Mouse (Mus musculus) myocyte (in vitro differentiated cells): Measurements from ENCODE around the gene Crtac1.

Experiments used
- CEBPB ChIP-seq: IDR thresholded peaks from 2 replicates; pipeline ENCODE4 v1.6.1; 2011; ENCODE audit warnings: mild to moderate bottlenecking, moderate library complexity; ENCODE audit not compliant: poor library complexity, insufficient read depth, severe bottlenecking
- E2F4 ChIP-seq: IDR thresholded peaks from one replicate; pipeline ENCODE4 v1.6.1; 2011; ENCODE audit warnings: mild to moderate bottlenecking, control low read depth, moderate library complexity; ENCODE audit not compliant: insufficient read depth
- MAX ChIP-seq: IDR thresholded peaks from one replicate; pipeline ENCODE4 v1.6.1; 2011; ENCODE audit warnings: low read depth, mild to moderate bottlenecking, control low read depth
- MYOD1 ChIP-seq, 3 experiments: IDR thresholded peaks; one replicate each; pipeline ENCODE4 v1.6.1; 2011; ENCODE audit warnings: control low read depth in 2 of 3, low read depth in 2 of 3, mild to moderate bottlenecking in 2 of 3, moderate library complexity in 1 of 3; ENCODE audit not compliant: insufficient read length in 2 of 3, control insufficient read depth in 1 of 3
- MYOG ChIP-seq, 3 experiments: IDR thresholded peaks; one replicate each; pipeline ENCODE4 v1.6.1; 2011; ENCODE audit warnings: control low read depth in 2 of 3, low read depth in 2 of 3, mild to moderate bottlenecking in 2 of 3; ENCODE audit not compliant: insufficient read length in 2 of 3, control insufficient read depth in 1 of 3, insufficient read depth in 1 of 3
- POLR2A ChIP-seq: IDR thresholded peaks from one replicate; pipeline ENCODE4 v1.6.1; 2011; ENCODE audit warnings: low read depth, mild to moderate bottlenecking, control low read depth, moderate library complexity; ENCODE audit not compliant: insufficient read length
- TCF12 ChIP-seq: IDR thresholded peaks from one replicate; pipeline ENCODE4 v1.6.1; 2011; ENCODE audit warnings: mild to moderate bottlenecking, control low read depth; ENCODE audit not compliant: poor library complexity, insufficient read depth, severe bottlenecking
- USF1 ChIP-seq: IDR thresholded peaks from one replicate; pipeline ENCODE4 v1.6.1; 2011; ENCODE audit warnings: low read depth, mild to moderate bottlenecking, control low read depth, moderate library complexity

DNA sequence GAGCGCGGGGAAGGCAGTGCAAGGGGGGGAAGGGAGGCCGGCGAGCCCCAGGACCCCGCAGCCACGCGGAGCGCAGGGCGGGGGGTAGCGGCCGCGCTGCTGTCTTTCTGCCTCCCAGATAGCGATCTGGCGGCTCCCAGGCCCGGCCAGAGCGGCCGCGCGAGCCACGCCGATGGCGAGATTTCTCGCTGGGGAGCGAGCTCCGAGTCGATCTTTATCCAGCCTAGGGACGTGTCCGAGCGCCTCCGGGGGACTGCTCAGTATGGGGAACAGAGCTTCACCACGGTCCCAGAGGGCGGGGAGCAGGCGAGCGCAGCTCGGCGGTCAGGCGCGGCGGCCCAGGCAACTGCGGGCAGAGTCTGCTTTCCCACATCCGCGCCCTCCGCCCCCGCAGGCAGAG, 608 bp upstream of the Crtac1 start:
- no peak for TF ChIP-seq USF1
- no peak for TF ChIP-seq POLR2A
- TF ChIP-seq CEBPB = no peak
- TF ChIP-seq MAX = no peak
- TF ChIP-seq E2F4 = no peak
- no peak for TF ChIP-seq MYOD1 (IDR thresholded peaks at IDR 0.05; ENCODE audit: control insufficient read depth in 1 of 3, insufficient read length in 2 of 3, low read depth in 2 of 3)
- TF ChIP-seq MYOG (IDR thresholded peaks at IDR 0.05; ENCODE audit: control insufficient read depth in 1 of 3, insufficient read depth in 1 of 3, insufficient read length in 2 of 3, low read depth in 2 of 3) = no peak
- TF ChIP-seq TCF12 = no peak
